Mouse (Mus musculus): Measurements from ENCODE around the gene Heyl. TPM values are rescaled to one million over a fixed set of nuclear protein-coding genes. Genes with fewer than 3 reads are reported as not detected.

Heyl gene
- total and polyA plus RNA-seq, 2 experiments from 2014 or later, result 9.0 to 12.3 TPM

GRCm38 (mm10) chr4:123295516-123296147 lies 62.3 kb downstream of the Heyl start:
- H3K9ac ChIP-seq (replicated peaks; ENCODE audit: low read depth, low read length), result no peak overlapping the region
- 79% methylated on average over 21 of the region's 21 CpGs for WGBS
- no peak for DNase-seq (ENCODE audit: low spot score)

GRCm38 (mm10) chr4:123296148-123296534 lies 62.8 kb downstream of the Heyl start:
- no peak overlapping the region for H3K4me3 ChIP-seq (ENCODE audit: low read depth, low read length)
- WGBS, result 71% methylated on average over 5 of the region's 5 CpGs
- DNase-seq (ENCODE audit: low spot score), result no peak
- no peak overlapping the region for H3K4me2 ChIP-seq (ENCODE audit: low read depth, low read length)
- no peak for ATAC-seq (ENCODE audit: insufficient read depth, low read depth)
- H3K9ac ChIP-seq (replicated peaks; ENCODE audit: low read depth, low read length), result no peak overlapping the region
- H3K27ac ChIP-seq (ENCODE audit: low read depth), result no peak overlapping the region; the same call in 1 of the 2 replicates
- no peak for TF ChIP-seq EP300 (IDR thresholded peaks at IDR 0.05; ENCODE audit: low read depth)
- TF ChIP-seq CTCF (IDR thresholded peaks at IDR 0.05; ENCODE audit: low read depth), result no peak
- no peaks in the 10 kb centered on the region for H3K9me3 ChIP-seq (replicated peaks; ENCODE audit: control insufficient read depth, low read length)
- no peaks in the 10 kb centered on the region for H3K4me1 ChIP-seq (ENCODE audit: control insufficient read depth, insufficient read depth)
- peaks cover 88% of the 10 kb centered on the region for H3K36me3 ChIP-seq (replicated peaks; ENCODE audit: control insufficient read depth, insufficient read depth, low read length)
- H3K27me3 ChIP-seq (ENCODE audit: control insufficient read depth, insufficient read depth, low read length), result no peaks in the 10 kb centered on the region

More at GRCm38 (mm10) chr4:123295516-123296147, 62.3 kb downstream of the Heyl start:
- H3K9me3 ChIP-seq (replicated peaks; ENCODE audit: control insufficient read depth, low read length), result no peaks in the 10 kb centered on the region
- peaks cover 90% of the 10 kb centered on the region for H3K36me3 ChIP-seq (replicated peaks; ENCODE audit: control insufficient read depth, insufficient read depth, low read length)
- ATAC-seq (ENCODE audit: insufficient read depth, low read depth), result no peak
- H3K4me2 ChIP-seq (ENCODE audit: low read depth, low read length), result no peak overlapping the region
- no peak for TF ChIP-seq EP300 (IDR thresholded peaks at IDR 0.05; ENCODE audit: low read depth)
- TF ChIP-seq CTCF (IDR thresholded peaks at IDR 0.05; ENCODE audit: low read depth), result no peak
- H3K4me1 ChIP-seq (ENCODE audit: control insufficient read depth, insufficient read depth), result no peaks in the 10 kb centered on the region
- no peak overlapping the region for H3K27ac ChIP-seq (ENCODE audit: low read depth)
- no peak overlapping the region for H3K4me3 ChIP-seq (ENCODE audit: low read depth, low read length)
- H3K27me3 ChIP-seq (ENCODE audit: control insufficient read depth, insufficient read depth, low read length), result no peaks in the 10 kb centered on the region

DNA sequence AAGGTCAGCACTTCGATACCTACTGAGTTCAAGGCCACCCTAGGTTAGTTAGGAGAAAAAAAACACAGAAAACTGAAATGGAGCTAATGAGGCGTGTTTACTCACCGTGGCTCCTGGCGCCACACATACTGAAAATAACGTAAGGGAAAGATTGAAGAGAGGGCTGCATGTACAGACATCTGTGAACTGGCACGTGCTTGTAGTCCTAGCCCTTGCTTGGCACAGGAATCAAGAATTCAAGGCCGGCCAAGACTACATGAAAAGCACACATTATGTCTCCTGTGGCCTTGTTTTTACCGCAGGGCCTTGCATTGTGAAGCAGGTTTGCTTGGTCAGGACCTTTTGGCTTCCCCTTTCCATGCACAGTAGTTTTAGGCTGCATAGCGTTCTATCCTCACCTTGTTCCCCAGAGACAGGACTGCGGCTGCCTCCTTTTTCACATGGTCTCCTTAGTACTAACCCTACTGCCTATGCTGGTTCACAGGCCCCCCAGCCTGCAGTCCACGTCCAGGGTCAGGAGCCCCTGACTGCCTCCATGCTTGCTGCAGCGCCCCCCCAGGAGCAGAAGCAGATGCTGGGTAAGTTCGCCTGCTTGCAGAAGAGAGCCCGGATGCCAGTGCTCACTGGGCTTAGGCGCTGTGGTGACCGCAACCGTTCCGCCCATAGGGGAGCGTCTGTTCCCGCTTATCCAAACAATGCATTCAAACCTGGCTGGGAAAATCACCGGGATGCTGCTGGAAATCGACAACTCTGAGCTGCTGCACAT lies 64.0 kb downstream of the Heyl start:
- no peak overlapping the region for H3K4me3 ChIP-seq (ENCODE audit: low read depth, low read length)
- no peak overlapping the region for H3K27ac ChIP-seq (ENCODE audit: low read depth)
- H3K27me3 ChIP-seq (ENCODE audit: control insufficient read depth, insufficient read depth, low read length), result no peaks in the 10 kb centered on the region
- peaks cover 85% of the 10 kb centered on the region for H3K36me3 ChIP-seq (replicated peaks; ENCODE audit: control insufficient read depth, insufficient read depth, low read length)
- 88% methylated on average over 21 of the region's 22 CpGs for WGBS
- no peak for ATAC-seq (ENCODE audit: insufficient read depth, low read depth)
- TF ChIP-seq EP300 (IDR thresholded peaks at IDR 0.05; ENCODE audit: low read depth), result no peak
- TF ChIP-seq CTCF (IDR thresholded peaks at IDR 0.05; ENCODE audit: low read depth), result no peak
- DNase-seq (ENCODE audit: low spot score), result no peak
- no peak overlapping the region for H3K9ac ChIP-seq (replicated peaks; ENCODE audit: low read depth, low read length)
- H3K4me2 ChIP-seq (ENCODE audit: low read depth, low read length), result no peak overlapping the region
- no peaks in the 10 kb centered on the region for H3K9me3 ChIP-seq (replicated peaks; ENCODE audit: control insufficient read depth, low read length)
- no peaks in the 10 kb centered on the region for H3K4me1 ChIP-seq (ENCODE audit: control insufficient read depth, insufficient read depth)

- Histone ChIP-seq H3K27me3 (ENCODE audit: control insufficient read depth, insufficient read depth, low read length) (no peaks in the 10 kb centered on the region), H3K4me2 (ENCODE audit: low read depth, low read length) (no peak overlapping the region), H3K36me3 (replicated peaks; ENCODE audit: control insufficient read depth, insufficient read depth, low read length) (peaks cover 85% of the 10 kb centered on the region), H3K4me1 (ENCODE audit: control insufficient read depth, insufficient read depth) (no peaks in the 10 kb centered on the region), H3K9ac (replicated peaks; ENCODE audit: low read depth, low read length) (no peak overlapping the region), H3K9me3 (replicated peaks; ENCODE audit: control insufficient read depth, low read length) (no peaks in the 10 kb centered on the region), H3K4me3 (ENCODE audit: low read depth, low read length) (no peak overlapping the region), H3K27ac (ENCODE audit: low read depth) (no peak overlapping the region)
- no peak for DNase-seq (ENCODE audit: low spot score)
- ATAC-seq (ENCODE audit: insufficient read depth, low read depth), result no peak
- WGBS, result 46% methylated on average over 4 of the region's 4 CpGs
- TF ChIP-seq CTCF (IDR thresholded peaks at IDR 0.05; ENCODE audit: low read depth) (no peak), EP300 (IDR thresholded peaks at IDR 0.05; ENCODE audit: low read depth) (no peak)
Measured at GRCm38 (mm10) chr4:123298226-123298625, 64.9 kb downstream of the Heyl start.

DNA sequence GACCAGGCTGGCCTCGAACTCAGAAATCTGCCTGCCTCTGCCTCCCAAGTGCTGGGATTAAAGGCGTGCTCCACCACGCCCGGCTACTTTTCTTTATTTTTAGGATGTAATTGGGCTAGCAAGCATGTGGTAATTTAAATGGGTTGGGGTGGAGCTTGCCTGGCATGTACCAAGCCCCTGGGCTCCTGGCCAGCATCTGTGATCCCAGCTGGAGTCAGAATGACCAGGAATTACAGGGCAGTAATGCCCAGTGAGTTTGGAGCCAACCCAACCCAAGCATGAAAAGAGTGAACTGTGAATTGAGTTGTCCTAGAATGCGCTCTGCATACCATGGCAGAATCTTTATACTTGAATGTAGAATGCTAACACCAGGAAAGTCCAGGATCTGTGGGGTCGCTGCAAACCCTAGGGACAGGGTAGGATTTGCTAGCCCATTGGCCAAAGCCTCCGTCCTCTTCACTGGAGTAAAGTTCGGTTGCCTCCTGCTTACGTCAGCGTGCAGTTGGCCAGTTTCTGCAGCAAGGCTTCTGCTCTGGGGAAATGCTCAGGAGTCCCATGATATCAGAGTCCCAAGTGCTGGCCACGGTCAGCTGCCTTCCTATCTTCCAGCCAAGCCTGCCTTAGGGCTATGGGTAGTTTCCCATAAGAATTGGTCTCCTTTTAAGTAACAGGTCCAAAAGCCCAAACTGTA lies 65.8 kb downstream of the Heyl start:
- H3K9me3 ChIP-seq (replicated peaks; ENCODE audit: control insufficient read depth, low read length), result no peaks in the 10 kb centered on the region; the same call in 1 of the 2 replicates
- no peak overlapping the region for H3K27ac ChIP-seq (ENCODE audit: low read depth)
- DNase-seq (ENCODE audit: low spot score) (peak; percentile 35), ATAC-seq (ENCODE audit: insufficient read depth, low read depth) (no peak; the same call in 1 of the 2 replicates)
- peaks cover 83% of the 10 kb centered on the region for H3K36me3 ChIP-seq (replicated peaks; ENCODE audit: control insufficient read depth, insufficient read depth, low read length)
- H3K4me3 ChIP-seq (ENCODE audit: low read depth, low read length), result no peak overlapping the region
- H3K27me3 ChIP-seq (ENCODE audit: control insufficient read depth, insufficient read depth, low read length), result no peaks in the 10 kb centered on the region
- TF ChIP-seq CTCF (IDR thresholded peaks at IDR 0.05; ENCODE audit: low read depth), result no peak
- TF ChIP-seq EP300 (IDR thresholded peaks at IDR 0.05; ENCODE audit: low read depth), result no peak
- WGBS, result 71% methylated on average over 11 of the region's 11 CpGs
- no peaks in the 10 kb centered on the region for H3K4me1 ChIP-seq (ENCODE audit: control insufficient read depth, insufficient read depth)
- H3K4me2 ChIP-seq (ENCODE audit: low read depth, low read length), result no peak overlapping the region
- H3K9ac ChIP-seq (replicated peaks; ENCODE audit: low read depth, low read length), result no peak overlapping the region

Other genes starting within 250 kb of the Heyl start
- gene Mycl, start 237.9 kb upstream of the Heyl start, total RNA-seq (2014; rRNA removed; ENCODE audit: low replicate concordance), result 1.8 and 14.7 TPM in 2 replicates
- gene Mycl, start 237.9 kb upstream of the Heyl start, polyA plus RNA-seq (2015; fragmentation: Nextera tagmentation; extraction: Ambion mirVana), result 0.12 and 0.44 TPM in 2 replicates
- 7.2 and 13.4 TPM in 2 replicates for gene Trit1, start 217.0 kb upstream of the Heyl start, total RNA-seq (2014; rRNA removed; ENCODE audit: low replicate concordance)
- 8.7 and 9.7 TPM in 2 replicates for gene Trit1, start 217.0 kb upstream of the Heyl start, polyA plus RNA-seq (2015; fragmentation: Nextera tagmentation; extraction: Ambion mirVana)
- gene Bmp8b, start 128.4 kb upstream of the Heyl start, total RNA-seq (2014; rRNA removed; ENCODE audit: low replicate concordance), result not detected in 2 replicates
- 0.05 and 0.10 TPM in 2 replicates for gene Bmp8b, start 128.4 kb upstream of the Heyl start, polyA plus RNA-seq (2015; fragmentation: Nextera tagmentation; extraction: Ambion mirVana)
- gene Oxct2b, start 117.3 kb upstream of the Heyl start, total RNA-seq (2014; rRNA removed; ENCODE audit: low replicate concordance), result not detected in 2 replicates
- not detected in 2 replicates for gene Oxct2b, start 117.3 kb upstream of the Heyl start, polyA plus RNA-seq (2015; fragmentation: Nextera tagmentation; extraction: Ambion mirVana)
- gene Ppie, start 93.6 kb upstream of the Heyl start, total RNA-seq (2014; rRNA removed; ENCODE audit: low replicate concordance), result 21.9 and 37.5 TPM in 2 replicates
- gene Ppie, start 93.6 kb upstream of the Heyl start, polyA plus RNA-seq (2015; fragmentation: Nextera tagmentation; extraction: Ambion mirVana), result 36.9 and 37.3 TPM in 2 replicates
- 0.57 and 1.5 TPM in 2 replicates for gene Hpcal4, start 50.3 kb upstream of the Heyl start, total RNA-seq (2014; rRNA removed; ENCODE audit: low replicate concordance)
- 0.40 and 0.41 TPM in 2 replicates for gene Hpcal4, start 50.3 kb upstream of the Heyl start, polyA plus RNA-seq (2015; fragmentation: Nextera tagmentation; extraction: Ambion mirVana)
- gene Nt5c1a, start 32.1 kb upstream of the Heyl start, total RNA-seq (2014; rRNA removed; ENCODE audit: low replicate concordance), result 3.4 and 14.6 TPM in 2 replicates
- 1.7 and 2.4 TPM in 2 replicates for gene Nt5c1a, start 32.1 kb upstream of the Heyl start, polyA plus RNA-seq (2015; fragmentation: Nextera tagmentation; extraction: Ambion mirVana)
- gene Pabpc4, start 28.8 kb downstream of the Heyl start, total RNA-seq (2014; rRNA removed; ENCODE audit: low replicate concordance), result 350 and 355 TPM in 2 replicates
- 54.6 and 55.3 TPM in 2 replicates for gene Pabpc4, start 28.8 kb downstream of the Heyl start, polyA plus RNA-seq (2015; fragmentation: Nextera tagmentation; extraction: Ambion mirVana)
- gene Oxct2a, start 90.1 kb downstream of the Heyl start, total RNA-seq (2014; rRNA removed; ENCODE audit: low replicate concordance), result not detected in 2 replicates
- gene Oxct2a, start 90.1 kb downstream of the Heyl start, polyA plus RNA-seq (2015; fragmentation: Nextera tagmentation; extraction: Ambion mirVana), result not detected in 2 replicates
- gene Bmp8a, start 109.7 kb downstream of the Heyl start, total RNA-seq (2014; rRNA removed; ENCODE audit: low replicate concordance), result not detected in 2 replicates
- gene Bmp8a, start 109.7 kb downstream of the Heyl start, polyA plus RNA-seq (2015; fragmentation: Nextera tagmentation; extraction: Ambion mirVana), result not detected in 2 replicates

Measured in heart, postnatal 0 days (tissue).